Mouse (Mus musculus) bone marrow macrophage, adult 2 months (primary cell): ENCODE data around the gene Edn3.

ENCODE experiments used
- CTCF ChIP-seq: IDR thresholded peaks from 2 replicates; pipeline ENCODE4 v1.5.1; 2012; ENCODE audit warnings: low read depth, mild to moderate bottlenecking, low read length, moderate library complexity
- POLR2A ChIP-seq: IDR thresholded peaks from 2 replicates; pipeline ENCODE4 v1.6.1; 2012; ENCODE audit warnings: mild to moderate bottlenecking, low read depth, low read length, borderline replicate concordance

- no peak for TF ChIP-seq CTCF
- no peak for TF ChIP-seq POLR2A
These were observed 28.4 kb downstream of the Edn3 start for GRCm38 (mm10) chr2:174788830-174789229.
